Mouse (Mus musculus) gastrocnemius, postnatal 10 days (tissue): ENCODE measurements around the gene Aldh1a1. TPM values are rescaled to one million over a fixed set of nuclear protein-coding genes. Genes with fewer than 3 reads are reported as not detected.
"Not testable (repeated sequence)": the region's sequence is repeated elsewhere in the genome, so short reads cannot be mapped to it uniquely, and the experiment has no call there.

ENCODE experiments used
- DNase-seq: peaks from one replicate; pipeline ENCODE4 v3.0.0; 2021; ENCODE audit warnings: mixed read lengths
- total RNA-seq, 2 experiments: library from RNA; stranded (reverse); gene quantifications; 2 replicates each; pipeline ENCODE4 v1.2.3; 2021

Gene Aldh1a1
- total RNA-seq, 2 experiments from 2014 or later, result 15.6 to 17.9 TPM

DNA sequence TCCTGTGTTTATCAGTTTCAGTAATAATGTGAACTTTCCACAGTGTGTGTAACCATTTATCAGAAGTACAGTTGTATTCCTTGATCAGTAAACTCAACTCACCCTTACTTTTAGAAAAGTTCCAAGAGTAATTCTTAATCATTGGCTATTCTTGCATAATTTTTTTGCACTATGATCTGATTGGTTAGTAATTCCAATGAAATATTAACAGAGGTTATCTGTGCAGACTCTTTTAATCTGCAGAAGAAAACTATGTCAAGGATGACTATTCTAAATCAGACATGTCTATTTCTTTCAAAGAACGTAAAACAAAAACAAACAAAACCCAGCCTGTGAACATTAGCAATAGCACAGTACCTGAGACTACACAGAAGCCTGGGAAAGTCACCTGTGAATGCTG lies 62.9 kb downstream of the Aldh1a1 start:
- DNase-seq, result no peak

DNA sequence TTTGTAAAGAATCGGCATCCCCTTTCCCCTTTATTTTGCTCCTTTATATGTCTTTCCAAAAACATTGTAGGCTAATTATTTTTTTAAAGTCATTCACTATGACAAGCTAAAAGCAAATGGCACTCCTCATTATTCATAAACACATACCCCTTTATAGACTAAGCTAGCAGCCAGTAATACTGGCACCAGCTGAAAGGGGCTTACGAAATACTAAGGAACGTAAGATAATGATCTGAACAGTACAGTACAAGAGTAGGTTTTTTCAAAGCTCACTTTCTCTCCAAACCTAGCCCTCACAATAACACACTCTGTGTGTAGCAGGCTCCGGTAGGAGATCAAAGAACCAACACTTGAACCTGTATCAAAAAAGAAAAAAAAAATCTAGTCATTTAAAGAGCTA lies 64.7 kb downstream of the Aldh1a1 start:
- DNase-seq, result no peak

DNA sequence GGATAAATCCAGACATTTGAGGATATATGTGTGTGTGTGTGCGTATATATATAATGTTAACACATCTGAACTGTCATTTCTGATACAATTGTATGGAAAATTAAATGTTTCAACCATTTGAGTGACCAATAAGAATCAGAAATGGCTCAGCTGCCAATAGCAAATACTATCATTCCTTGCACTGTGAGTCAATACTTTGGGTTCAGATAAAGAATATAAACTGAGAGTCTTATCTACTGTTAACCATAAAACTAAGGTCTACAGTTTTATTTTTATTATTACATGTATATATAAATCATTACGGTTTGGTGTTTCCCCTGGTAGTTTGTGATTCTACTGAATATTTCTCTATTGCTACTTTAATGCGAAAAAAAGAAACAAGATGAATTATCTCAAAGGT lies 65.6 kb downstream of the Aldh1a1 start:
- no peak for DNase-seq

DNA sequence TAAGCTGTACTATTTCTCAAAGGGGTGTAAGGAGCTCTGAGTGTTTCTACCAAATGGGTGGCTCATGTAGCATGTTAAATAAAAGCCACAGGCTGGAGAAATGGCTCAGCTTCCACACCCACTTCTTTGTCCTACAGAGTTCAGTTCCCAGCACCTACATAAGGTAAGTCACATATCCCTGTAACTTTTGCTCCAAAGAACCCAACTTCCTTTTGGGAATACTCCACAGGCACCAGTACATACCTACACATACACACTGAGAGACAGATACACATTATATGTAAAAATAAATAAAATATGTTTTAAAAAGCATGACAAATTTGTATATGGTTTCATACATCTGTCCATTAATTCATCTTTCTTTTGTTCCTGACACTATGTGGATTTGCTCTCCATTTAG lies 66.0 kb downstream of the Aldh1a1 start:
- no peak for DNase-seq

DNA sequence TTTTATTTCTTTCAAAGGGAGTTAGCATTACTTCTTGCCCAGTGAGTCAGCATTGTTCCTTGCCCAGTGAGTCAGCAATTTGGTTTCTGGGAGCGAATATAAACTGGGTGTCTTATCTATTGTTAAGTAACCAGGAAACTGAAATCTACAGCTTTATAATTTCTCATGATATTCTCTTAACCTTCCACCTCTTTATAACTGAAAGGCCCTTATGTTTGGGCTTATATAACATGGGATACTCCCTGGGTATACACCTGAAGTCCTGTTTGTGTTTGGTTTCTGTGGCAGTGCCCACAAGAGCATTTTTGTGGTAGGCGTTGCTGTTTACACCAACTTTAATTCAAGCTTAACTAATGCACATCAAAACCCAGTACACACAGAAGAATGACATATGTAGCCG lies 66.4 kb downstream of the Aldh1a1 start:
- DNase-seq, result no peak

DNA sequence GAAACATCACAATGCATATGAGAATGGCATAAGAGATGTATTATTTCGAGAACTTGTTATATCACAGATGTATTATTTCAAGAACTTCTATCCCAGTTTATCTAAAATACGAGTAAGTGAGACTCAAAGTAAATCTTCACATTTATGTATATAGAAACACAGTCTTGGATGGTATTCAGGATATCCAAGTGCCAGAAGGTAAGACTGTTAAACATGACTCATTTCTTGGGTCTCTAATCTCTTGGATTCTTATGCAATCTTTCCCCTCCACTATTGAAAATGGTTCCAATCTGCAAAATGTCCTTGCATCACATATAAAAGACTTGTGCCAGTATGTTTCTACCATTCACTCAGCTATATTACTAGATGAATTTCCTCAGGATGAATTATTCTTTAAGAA lies 67.4 kb downstream of the Aldh1a1 start:
- DNase-seq, result no peak

DNA sequence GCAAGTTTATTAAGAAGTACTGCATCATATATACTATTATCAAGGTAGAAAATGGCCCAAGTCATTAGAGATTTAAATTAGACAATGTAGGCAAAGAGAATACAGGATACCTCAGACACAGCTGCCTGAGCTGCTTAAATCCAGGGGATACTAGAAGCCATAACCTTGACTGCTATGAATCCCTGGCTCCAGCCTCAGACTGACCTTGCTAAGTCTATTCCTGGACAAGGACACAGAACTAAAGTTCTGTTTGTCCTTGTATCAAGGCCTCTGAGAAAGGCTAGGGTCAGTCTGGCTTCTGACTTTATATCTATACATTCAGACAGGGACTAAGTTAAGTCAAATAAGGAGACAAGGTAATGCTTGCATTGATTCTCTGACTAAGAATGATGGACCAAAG lies 69.9 kb downstream of the Aldh1a1 start:
- no peak for DNase-seq

DNA sequence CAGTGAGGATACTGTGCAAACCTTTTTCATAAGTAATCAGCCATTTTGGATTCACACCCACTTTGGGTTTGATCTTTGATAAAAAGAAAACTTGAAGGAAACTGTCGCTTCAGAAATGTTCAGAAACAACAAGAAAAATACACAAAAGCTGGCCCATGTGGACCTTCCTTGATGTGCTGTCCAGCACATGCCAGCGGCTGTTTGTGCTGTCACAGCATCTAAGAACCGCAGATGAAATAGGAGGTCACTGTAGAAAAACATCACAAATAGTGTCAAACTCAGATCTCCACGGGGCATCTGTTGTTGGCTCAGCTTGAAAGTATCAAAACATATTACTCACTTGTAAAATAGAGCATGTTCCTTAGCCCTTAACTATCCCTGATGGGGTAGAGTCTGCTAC lies 73.8 kb downstream of the Aldh1a1 start:
- DNase-seq, result no peak

DNA sequence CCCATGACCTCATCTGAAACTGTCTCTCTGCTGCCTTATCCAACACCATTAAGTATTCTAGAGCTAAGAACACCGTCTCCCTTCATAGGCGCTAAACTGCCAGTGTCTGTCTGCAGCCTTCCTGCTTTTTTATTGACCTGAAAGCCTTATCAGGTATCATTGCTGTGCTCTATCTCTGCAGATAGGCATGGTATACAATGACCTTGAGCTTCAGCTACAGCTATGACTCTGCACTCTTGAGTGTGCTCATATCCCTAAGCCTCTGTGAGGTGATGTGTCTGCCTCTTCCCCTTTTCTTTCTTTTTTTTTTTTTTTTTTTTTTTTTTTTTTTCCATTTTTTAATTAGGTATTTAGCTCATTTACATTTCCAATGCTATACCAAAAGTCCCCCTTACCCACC lies 74.5 kb downstream of the Aldh1a1 start:
- DNase-seq, result no peak

DNA sequence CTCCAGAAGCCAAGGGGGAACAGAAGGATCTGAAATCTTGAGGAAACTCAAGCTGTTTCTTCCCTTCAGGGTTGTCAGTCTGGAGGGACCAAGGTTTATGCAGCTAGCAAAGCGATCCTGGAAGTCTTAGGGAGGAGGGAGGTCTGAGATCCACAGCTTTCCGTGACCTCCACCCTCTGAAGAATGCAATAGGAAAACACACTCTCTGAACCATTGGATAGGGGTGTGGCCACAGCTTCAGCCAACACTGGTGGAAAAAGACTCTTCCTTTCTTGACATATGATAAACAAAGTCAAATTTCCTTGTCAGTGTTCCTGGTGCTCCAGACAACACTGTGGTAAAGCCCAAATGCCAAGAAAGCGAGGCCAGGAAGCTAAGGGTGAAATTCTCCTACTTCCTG lies 84.5 kb downstream of the Aldh1a1 start:
- no peak for DNase-seq

DNA sequence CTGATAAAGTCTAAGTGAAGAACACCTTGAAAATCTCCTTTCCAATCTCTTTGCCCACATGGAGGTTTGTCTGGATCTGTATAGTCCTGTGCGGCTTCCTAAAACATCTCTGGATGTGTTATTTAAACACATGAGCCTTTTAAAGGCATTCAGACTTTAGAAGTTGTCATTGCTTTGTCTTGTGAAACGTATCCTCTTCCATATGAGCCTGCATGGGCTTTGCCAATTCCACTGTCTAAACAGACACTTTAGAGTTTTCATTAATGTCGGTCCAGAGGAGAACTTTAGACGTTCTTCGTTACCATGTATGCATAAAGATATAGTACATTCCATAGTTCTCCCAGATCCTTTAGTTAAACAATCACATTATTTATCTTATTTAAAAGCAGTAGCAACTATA lies 84.9 kb downstream of the Aldh1a1 start:
- DNase-seq, result no peak

DNA sequence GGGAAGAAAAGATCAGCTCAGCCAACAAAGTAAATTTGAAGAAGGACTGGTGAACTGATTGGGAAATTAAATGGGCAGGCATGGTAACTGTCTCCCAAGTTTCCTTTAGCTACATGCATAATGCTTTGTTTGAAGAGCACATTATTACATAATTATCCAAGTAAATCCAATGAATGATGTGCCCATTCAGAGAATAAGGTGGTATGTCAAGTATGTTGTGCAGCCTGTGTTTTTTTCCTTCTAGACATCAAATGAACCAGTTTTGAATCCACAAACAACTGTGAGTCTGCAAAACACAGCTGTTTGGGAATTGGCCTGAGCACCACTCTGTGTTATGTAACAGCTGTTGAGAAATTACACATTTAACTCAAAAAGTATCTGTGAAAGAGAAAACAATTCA lies 107.4 kb downstream of the Aldh1a1 start:
- DNase-seq, result no peak

DNA sequence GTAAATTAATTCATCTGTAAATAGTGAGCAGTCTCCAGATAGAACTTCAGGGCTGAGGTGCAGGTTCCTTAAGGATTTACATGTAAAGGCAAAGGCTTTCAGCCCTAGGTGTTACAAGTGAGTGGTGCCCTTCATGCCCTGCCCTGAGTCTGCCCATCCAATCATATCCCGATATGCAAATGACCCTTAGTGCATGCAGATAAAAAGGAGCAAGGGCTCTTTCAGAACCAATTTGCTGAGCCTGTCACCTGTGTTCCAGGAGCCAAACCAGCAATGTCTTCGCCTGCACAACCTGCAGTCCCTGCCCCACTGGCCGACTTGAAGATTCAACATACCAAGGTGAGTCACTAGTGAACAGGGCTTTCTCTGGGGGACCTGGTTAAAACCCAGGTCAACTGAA lies 109.2 kb downstream of the Aldh1a1 start:
- no peak for DNase-seq

DNA sequence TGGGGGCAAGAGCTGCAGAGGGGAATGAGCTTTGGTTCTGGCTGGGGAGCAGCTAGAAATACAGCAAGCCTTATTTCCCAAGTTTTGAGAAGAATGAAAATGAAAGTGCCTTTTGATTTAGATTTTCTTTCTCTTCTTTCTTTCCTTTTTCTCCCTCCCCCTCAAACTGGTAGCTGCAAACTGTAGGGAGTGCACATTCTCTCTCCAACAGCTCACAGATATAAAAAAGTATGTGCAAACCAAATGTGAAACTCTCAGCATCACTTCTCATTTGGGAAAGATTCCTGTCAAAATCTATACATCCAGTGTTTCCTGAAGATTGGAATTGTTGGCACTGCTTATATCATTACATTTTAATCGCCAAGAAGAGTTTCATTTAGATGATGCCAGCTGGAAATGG lies 110.7 kb downstream of the Aldh1a1 start:
- DNase-seq, result no peak

DNA sequence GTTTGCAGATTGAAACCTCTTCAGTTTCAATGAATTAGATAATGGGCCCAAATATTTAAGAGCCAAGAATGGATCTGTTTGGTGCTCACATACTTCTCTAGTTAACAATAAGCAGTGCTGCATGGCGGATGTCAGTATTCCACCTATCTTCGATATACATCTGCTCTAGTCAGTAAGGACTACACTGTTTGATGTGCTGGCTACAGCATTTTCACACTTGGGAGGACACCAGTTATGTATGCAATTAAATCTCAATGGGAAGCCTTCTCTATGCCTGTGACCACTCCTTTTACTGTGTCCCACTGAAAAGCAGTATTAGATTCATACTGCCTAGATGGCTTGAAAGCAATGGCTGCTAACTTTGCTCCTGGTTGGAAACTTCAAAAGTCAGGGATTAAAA lies 111.4 kb downstream of the Aldh1a1 start:
- DNase-seq, result no peak

DNA sequence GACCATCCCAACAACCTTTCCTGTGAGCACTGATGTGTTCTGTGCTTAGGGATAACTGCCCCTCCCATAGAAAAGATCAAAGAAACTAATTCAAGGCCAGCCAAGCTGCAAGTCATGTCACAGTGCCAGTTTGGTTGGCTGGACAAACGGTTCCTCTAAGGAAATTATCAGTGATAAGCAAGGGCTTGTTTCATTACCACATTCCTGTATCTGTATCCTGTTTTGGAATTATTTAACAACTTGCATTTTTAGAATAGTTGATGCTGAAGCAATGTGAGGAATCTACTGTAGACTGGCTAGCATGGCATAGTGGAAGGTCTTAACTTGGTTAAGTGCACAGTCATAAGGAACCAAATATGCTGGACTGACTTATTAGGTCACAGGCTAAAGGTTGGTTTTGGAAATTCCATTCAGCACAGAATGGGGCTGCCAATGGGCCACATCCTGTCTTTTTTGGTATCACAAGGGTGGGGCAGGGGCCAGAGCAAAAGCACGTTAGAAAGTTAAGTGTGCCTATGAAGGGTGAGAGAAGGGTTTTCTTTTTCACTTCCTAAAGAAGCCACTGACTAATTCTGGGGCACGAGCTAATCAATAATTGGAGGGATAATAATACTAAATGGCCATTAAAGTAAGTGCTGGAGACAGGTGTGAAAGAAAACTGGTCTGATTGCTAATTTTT lies 121.9 kb downstream of the Aldh1a1 start:
- no peak for DNase-seq

DNA sequence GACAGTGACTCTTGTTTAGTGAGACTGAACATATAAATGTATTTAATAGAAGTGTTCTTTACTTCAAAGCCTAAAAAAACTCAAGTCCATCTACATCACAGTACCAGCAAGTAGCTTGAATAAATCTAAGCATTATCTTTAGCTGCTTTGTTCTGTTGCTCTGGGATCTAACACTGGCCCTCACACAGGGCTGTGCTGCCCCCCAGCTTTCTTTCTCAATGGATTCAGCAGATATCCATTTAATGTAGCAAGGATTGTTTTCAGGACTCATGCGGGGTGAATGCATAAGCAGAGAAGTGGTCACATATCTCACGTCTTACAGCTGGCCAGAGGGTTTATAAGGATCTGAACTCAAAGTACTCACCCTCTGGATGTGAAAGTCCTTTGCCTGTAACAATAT lies 129.9 kb downstream of the Aldh1a1 start:
- no peak for DNase-seq

DNA sequence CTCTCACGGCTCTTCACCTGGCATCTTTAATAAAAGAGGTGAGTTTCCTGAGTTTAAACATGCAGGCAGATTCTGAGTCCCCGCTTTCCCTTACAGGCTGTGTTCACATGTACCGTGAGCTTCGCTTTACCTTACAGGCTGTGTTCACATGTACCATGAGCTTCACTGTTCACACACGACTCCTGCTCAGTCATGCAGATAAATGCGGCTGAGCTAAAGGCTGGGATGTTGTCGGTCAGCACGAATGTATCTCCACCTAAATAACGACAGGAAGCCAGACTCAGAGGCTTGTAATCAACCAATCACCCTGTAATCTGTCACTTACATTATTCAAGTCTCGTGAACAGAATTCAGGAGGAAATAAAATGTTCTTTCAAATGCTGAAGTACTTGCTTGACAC lies 130.9 kb downstream of the Aldh1a1 start:
- DNase-seq, result no peak

DNA sequence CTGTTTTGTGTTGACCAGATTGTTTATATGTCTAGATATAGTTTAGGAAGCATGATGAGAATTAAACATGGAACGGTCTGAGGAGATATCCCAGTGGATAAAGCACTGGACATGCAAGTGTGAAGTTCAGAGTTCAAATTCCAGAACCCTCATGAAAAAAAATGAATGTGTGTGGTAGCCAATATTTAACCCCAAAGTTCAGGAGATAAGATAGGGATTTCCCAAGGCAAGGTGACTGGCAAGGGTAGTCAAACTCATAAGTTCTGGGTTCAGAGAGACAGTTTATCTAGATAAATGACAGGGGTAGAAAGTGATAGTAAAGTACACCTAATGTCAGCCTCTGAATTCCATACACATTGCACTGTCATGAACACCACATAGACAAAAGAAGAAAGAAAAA lies 138.5 kb downstream of the Aldh1a1 start:
- DNase-seq, result no peak

DNA sequence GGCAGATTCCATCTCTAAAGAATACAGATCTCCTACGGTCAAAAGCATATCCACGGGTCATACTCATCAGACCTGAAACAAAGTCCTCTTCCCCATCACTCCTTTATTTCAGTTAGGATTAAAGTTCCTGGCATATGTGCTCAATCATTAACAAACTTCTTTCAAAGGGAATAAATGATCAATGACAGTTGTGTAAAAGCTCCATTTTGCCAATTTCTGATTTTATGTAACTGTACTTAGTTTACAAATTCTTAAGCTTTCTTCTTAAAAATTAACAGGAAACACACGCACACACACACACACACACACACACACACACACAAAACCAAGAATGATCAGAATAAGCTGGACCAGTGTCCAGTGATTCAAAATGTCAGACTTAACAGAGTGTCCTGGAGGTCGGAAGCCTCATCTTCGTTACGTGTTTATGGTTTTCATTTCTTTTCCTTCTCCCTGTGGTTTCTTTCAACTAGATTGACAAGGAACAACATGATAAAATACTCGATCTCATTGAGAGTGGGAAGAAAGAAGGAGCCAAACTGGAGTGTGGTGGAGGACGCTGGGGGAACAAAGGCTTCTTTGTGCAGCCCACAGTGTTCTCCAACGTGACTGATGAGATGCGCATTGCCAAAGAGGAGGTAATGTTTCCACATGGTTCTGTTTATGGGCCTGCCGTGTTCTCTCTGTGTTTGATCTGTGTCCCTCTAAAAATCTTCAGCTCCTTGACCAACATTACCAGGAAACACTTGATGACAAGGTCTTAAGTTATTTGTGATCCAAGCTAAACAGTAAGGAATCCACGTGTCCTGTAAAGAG lies 141.6 kb downstream of the Aldh1a1 start:
- DNase-seq, result no peak

DNA sequence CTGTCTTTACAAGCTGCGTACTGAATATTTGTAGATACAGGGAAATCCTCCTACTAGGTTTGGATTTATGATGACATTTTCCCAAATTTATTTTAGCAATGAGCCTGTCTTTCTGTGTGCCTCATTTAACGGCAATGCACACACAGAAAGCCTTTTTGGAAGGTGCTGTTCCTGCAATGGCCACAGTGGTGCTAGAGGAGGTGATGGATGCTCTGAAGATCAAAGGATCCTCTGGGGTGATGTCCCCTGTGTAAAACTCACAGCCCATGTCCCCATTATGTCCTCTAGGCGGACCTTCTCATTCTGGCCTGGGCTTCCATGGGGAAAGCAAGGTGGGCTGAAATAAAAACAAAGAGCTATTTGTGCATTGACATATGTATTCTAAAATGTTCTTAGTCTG lies 151.8 kb downstream of the Aldh1a1 start:
- DNase-seq, result no peak

DNA sequence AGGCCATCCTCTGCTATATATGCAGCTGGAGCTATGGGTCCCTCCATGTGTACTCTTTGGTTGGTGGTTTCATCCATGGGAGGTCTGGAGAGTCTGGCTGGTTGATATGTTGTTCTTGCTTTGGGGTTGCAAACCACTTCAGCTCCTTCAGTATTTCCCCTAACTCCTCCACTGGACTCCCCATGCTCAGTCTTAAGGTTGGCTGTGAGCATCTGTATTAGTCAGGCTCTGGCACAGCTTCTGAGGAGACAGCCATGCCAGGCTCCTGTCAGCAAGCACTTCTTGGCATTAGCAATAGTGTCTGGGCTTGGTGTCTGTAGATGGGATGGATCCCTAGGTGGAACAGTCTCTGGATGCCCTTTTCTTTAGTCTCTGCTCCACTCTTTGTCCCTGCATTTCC lies 155.0 kb downstream of the Aldh1a1 start:
- DNase-seq, result not testable (repeated sequence)

DNA sequence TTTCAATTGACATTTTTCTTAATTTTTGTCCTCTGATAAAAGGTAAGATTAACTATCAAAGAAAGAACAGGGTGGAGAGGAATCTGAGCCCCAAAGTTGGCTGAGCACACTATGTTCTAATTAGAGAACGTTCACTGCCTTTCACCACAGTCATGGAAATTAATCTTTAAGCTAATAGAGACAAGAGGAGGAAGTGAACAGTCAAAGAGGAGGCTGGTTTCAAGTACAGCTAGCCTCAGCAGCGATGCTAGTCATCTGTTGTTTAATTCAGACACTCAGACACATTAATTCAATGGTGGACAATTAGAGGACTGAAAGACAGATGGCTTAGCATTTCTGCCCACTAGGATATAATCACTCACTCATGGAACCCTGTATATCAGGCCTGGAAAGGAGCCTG lies 157.5 kb downstream of the Aldh1a1 start:
- DNase-seq, result no peak

DNA sequence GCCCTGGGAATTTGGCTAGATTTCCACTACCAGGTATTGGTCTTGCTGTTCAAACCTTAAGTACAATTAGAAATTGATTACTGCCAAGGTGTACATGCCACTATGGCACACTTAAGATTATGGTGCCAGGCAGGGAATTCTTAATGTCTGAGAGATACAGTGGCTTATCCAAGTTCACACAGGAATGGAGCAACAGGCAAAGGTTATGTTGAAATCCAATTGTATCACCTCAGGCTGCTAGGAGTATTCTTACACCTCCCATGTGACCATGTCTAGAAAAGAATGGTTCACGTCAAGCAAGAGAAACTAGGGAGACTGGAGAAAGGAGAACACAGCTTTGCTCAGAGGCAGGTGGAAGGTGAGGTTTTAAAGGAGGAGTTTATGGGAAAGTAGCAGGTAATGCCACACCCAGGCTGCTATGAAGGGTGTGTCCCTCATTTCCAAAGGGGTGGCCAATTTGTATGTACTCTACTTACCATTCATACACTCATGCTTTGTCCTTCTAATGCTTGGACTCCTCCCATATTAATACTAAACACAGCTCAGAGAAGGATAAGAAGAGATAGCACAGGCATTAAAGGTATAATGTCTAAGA lies 160.7 kb downstream of the Aldh1a1 start:
- no peak for DNase-seq
